Mouse (Mus musculus) 416B (cell line): ENCODE measurements around the gene Sema6c.
A peak's percentile ranks its signal among the peaks of the same experiment; 100 is the strongest.
"Not testable (repeated sequence)": the region's sequence is repeated elsewhere in the genome, so short reads cannot be mapped to it uniquely, and the experiment has no call there.

ENCODE experiments used
- DNase-seq: peaks from one replicate; pipeline ENCODE4 v3.0.0; 2011; ENCODE audit warnings: low read depth

Gene Sema6c

DNA sequence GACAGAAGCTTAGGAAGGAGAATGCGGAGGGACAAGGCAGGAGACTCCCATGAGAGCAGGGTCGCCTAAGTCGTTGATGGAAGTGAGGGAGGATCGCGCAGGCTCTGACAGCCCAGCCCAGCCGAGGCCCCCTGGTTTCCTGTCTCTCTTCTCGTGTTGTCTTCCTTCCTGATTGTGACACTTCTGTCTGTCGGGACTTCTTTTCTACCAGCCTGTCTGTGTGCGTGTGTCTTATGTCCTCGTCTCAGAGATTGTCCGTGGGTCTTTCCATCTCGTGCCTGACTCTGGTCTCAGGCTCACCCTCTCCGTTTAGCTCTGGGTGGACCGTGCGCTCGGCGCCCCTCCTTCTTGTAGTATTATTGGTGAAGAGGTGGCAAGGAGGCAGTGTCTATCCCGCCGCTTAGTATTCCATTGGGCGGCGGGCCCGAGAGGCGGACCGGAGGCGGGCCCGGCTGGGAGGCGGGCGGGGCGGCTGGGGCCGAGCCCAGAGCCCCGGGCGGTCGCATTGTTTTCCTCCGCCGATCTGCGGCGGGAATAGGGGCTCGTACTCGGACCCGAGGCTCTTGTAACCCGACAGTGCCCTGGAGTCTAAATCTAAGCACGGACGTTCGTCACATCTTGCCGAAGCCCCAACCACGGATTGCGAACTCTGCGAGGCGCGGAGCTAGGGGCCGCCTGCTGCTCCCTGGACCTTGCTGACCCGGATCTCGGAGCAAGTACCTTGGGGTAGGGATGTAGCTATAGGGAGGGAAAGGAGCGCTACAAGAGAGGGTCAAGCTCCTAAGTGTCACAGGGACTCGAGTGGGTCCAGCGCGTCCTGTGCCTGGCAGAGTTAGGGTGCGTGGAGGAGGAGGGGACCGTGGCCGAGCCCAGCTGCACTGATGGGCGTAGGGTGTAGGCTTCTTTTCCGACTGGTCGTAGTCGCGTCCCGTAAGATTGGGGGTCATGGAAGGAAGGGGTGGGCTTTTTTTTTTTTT lies at the start of gene Sema6c:
Gene Sema6c, plus strand, starts transcription at position 471 of the 977 bp plus-strand sequence.
- peak; percentile 85 for DNase-seq

DNA sequence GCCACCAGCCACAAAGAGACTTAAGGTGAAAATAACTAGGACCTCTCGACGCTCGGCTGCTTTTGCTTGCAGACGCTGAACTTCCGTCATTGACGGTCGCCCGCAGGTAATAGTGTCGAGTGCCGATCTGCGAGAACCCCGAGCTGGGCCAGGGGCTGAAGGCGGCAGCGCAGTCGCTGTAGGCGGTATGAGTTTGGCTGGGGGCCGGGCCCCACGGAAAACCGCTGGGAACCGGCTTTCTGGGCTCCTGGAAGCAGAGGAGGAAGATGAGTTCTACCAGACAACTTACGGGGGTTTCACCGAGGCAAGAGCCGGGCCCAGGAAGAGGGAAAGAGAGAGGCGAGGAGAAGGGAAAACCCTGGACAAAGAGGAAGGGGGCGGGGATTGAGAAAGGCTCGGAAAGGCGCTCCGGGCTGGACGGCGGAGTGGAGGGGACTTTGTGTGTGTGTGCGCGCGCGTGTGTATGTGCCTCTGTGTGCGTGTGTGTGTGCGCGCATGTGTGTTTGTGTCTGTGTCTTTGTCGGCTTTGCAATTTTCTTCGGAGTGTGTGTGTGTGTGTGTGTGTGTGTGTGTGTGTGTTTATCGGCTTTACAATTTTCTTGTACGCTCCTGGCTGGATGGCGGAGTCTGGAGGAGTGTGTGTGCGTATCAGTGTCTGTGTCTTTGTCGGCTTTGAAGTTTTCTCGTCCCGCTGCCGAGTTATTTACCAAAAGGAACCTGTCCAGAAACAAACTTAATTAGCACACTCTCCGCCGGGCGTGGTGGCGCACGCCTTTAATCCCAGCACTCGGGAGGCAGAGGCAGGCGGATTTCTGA lies 49.1 kb upstream of the Sema6c start, which contains the start of gene Vps72:
Gene Vps72, plus strand, starts transcription at position 112 of the 816 bp plus-strand sequence.
- peak; percentile 94 for DNase-seq

DNA sequence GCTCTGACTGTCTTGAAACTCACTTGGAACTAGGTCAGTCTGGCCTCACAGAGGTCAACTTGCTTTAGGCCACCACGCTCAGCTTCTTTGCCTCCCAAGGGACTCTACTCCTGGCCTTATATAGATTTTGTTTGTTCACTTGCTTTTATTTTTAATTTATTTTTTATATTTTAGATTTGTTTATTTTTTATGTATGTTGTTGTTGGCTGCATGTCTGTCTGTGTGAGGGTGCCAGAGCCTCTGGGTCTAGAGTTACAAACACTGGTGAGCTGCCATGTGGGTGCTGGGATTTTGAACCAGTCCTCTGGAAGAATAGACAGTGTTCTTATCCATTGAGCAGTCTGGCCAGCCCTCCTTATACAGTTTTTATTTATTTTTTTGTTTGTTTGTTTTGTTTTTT lies 47.5 kb upstream of the Sema6c start:
- DNase-seq, result no peak

DNA sequence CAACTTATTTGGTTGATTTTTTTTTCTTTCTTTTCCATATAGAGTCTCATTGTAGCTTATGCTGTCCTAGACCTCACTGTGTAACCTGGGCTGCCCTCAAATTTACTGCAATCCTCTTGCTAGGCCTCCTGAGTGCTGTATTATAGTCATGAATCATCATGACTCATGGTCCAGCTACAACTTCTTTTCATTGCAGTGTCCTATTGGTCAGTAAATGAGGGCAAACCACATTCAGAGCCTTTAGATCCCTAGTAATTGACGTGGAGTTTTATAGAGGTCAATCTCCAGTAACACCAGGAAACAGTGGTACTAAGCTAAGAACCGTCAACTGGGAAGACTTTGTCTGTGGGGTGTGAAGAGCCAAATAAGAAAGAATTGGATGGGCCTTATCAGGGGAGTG lies 42.5 kb upstream of the Sema6c start:
- peak; percentile 86 for DNase-seq

DNA sequence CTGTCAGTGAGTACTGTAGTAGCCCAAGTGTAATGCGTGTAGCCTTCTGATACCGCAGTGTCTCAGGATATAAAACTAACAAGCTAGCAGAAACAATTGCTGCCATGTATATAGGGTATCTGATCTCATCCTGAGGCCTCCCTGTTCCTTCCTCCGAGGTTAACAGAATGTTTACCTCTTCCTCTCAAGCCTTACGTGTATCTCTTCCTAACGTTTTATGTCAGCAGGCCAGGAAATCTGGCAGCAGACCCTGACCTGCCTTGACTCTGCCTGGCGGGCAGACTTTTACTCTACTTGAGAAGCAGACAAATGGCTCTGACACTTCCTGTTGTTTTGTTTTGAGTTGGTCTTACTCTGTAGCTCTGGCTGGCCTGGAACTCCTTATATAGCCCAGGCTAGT lies 38.7 kb upstream of the Sema6c start:
- peak; percentile 72 for DNase-seq

DNA sequence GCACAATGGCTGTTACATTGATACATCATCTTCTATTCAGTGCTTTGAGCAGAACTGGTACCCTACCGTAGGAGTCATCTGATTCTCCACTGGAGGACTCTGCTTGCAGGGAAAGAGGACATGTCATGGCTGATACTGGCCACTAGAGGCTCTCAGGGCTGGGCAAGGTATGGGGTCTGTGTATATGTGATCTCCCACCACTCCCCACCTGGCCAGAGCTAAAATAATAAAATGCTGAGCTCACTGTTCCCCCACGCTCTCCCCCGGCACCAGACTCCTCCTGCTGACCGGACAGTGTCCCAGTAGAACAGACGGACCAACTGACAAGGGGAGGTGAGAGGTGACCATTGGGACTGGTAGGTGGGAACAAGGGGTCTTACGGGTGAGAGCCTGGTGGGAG lies 36.0 kb upstream of the Sema6c start, which contains the start of gene Tmod4:
Gene Tmod4, plus strand, starts transcription at position 231 of the 400 bp plus-strand sequence.
- DNase-seq, result no peak

DNA sequence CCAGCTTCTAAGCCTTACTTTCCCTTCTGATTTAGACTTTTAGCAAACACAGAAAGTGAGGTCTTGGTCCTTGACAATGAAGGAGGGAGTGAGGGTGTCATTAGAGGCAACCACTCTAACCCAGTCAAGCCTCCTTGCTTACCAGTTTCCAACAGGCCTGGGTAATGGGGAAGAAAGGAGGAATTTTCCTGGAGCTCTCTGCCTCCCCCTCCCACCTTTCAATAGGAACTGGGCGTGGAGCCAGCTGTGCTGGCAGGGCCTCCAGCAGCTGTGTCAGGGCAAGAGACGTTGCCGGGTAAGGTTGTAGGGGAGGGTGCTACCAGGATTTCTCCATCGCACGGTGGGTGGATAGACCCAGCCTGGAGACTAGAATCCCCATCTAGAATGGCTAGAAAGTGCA lies 35.3 kb upstream of the Sema6c start:
- DNase-seq, result no peak

DNA sequence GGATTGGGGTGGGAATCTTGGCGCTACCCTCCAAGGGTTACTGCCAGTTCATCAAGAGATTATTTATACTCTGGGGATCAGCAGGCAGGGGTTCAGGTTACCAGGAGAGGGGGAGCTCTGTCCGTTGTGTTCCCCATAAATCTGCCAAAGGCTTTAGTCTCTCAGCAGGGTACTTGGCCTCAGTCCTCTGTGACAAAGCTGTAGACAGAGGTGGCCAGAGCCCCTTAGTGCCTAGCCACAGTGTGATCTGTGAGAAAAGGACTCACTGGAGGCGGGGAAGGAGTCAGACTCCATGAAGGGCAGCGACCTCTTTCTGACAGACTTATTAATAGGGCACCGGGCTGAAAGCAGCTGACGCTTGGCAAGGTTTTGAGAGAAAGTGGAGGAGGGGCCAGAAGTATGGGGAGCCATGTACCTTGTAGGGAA lies 31.0 kb upstream of the Sema6c start:
- no peak for DNase-seq

DNA sequence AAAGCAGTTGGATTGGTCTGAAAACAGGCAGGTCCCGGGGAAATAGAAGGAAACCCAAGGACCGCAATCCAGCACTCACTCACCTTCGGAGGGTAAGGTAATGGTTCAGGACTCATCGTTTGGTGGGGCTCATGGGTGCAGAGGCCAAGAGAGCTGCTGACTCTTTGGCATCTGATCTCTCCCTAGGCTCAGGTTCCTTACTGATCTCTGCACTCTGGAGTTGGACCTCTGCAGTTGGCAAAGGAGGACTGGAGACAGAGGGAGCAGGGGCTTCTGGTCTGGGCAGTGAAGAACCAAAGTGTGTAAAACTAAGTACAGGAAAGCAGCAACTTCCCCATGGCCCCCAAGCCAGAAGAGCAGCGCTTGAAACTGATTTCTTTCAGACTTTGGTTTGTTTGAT lies 30.2 kb upstream of the Sema6c start:
- no peak for DNase-seq

DNA sequence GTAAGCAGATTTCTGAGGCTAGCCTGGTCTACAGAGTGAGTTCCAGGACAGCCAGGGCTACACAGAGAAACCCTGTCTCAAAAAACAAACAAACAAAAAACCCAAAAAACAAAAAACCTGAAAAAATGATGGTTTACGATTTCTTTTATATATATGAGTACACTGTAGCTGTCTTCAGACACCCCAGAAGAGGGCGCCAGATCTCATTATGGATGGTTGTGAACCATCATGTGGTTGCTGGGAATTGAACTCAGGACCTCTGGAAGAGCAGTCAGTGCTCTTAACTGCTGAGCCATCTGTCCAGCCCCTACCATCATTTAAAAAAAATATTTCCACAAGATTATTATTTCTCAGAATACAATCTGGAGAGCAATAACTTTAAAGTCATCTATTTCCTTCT lies 27.9 kb upstream of the Sema6c start:
- DNase-seq, result not testable (repeated sequence)

DNA sequence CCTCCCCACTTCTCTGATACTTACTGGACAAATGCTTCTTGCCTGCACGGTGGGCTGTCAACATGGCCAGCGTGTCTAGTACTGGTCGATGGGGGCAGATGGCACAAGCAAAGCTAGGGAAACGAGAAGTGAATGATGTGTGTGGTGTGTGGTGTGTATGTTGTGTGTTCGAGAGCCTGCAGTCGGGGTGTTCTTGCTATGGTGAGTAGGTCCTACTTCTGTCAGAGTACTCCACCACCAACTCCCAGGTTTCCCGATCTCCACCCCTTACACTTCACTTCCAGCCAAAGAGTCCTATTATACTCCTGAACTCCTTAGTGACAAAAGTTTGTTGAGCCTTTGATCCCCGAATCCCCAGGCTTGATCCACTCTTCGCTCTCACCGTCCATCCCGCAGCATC lies 27.1 kb upstream of the Sema6c start:
- DNase-seq, result no peak

DNA sequence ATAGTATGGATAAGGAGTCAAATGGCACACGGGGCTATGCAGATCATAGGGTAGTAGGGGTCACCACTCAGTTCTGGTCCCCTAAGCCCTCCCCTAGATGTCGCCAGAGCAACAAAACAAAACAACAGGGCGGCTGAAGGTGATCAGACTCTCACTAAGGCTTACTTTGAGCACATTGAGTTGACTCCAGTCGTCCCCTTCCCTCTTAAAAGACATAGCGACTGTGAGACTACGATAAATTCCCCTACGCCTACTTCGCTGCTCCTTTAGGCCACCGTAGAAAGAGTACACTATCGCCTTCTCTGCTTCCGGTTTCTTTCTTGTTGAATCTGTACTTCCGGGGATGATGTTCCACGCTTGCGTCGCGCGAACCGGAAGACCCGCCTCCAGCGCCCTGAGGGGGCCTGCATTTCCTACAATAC lies 26.6 kb upstream of the Sema6c start, which contains the start of the genes Scnm1 and Lysmd1:
Gene Scnm1, minus strand, starts transcription at position 332 of the 422 bp plus-strand sequence.
Gene Lysmd1, plus strand, starts transcription at position 409 of the 422 bp plus-strand sequence.
- peak; percentile 97 for DNase-seq

DNA sequence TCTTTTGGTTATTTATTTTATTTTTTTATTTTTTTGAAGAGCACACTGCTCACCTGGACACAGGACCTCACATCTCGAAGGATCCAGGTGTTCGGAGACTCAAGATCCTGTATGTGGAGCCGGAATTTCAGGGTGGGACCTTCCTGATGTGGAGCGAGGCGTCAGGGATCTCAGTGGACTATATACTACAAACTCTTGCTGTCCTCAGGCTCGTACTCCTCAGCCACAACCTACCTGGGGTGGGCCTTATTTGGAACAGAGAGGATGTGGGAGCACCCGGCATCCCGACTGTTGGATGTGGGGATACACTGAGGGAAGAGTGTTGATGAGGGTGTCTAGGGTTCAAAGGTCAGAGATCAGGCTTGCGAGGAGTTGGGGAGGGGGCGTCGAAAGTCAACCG lies 26.1 kb upstream of the Sema6c start:
- DNase-seq, result not testable (repeated sequence)

DNA sequence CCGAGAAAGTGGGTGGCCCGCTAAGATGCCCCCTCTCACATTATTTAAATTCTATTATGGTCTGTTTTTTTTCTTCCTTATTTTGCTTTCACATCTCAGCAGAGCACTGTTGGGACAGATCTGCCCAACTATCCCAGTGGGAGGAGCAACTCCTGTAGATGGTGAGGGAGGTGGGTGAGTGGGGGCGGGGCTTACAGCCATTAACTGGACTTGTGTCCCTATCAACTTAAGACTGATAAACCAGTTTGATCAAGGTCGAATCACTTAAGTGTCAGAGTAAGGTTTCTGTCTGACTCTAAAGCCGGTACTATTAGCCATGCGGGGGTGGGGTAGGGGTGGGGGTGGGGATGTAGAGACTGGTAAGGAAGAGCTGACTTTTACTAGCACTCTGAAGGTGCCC lies 25.2 kb upstream of the Sema6c start:
- peak; percentile 81 for DNase-seq

DNA sequence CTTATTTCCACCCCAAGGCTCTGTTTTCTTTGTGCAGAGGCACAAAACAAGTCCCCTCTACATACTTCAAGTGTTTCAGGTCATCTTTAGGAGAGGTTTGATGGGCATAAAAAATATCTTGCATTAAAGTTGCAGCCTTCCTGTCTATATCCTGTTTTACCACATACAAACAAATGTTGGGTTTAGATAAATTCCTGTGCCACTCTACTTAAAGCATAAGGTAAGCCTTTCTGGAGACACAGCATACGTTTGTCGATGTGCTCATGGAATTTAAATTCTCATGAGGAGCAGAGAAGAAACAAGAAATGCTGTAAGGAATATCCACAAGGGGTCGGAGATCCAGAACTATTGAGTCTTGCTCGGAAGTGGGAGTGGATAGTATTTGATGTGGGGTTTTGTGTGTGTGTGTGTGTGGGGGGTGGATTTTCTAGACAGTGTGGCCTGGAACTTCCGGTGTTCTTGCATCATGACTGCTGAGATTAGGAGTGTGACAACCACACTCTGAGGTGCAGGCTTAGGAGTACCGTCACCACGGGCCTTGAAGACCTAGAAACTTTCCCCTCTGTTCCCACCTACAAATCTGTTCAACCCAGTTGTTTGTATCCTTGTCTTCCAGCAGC lies 24.7 kb upstream of the Sema6c start:
- DNase-seq, result peak; percentile 93

DNA sequence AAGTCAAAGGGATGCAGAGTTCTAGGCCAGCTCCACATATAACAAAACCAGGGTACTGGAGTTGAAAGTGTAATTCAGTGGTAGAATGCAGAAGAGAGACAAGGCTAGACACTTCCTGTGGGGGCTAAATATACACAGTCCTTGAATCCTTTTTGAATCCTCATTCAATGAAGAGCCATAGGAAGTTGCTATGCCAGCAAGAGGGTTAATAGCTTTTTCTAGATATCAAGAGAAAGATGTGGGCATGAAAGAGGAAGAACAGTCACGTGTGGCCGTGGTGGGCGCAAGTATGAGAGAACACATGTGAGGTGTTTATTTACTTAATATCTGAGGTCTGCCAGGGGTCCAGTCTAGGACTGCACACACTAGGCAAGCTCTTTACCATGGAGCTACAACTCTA lies 23.9 kb upstream of the Sema6c start:
- peak; percentile 43 for DNase-seq

DNA sequence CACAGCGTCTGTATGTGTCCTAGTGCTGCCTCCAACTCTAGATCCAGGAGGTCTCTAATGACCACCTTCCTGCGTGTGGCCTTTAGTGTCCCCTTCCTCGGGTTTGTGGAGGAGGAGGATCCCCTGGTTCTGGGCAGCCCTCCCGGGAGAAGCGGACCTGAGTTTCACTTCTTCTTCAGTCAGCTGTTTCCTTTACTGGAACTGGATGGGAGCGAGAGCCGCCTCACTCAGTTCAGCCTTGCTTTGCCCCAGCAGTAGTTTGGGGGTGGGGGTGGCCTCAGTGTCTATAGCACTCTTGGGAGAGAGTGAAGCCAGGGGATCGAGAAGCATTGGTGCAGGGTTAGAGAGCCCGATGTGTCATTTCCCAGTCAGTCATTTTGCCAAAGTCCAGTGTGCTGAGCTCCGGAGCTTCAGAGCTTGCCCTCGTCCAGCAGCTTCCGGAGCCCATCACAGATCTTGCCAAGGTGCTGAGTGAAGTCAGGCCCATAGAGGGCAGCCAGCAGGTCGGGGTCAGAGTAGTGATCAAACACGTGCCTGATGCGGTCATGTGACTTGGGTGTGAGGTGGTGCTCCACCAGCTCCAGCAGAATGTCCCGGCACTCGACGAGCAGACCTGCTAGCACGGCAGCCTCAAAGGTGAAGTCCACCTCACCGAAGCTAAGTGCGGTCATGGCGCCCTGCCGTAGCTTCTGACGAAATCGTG lies 20.5 kb upstream of the Sema6c start:
- DNase-seq, result no peak

DNA sequence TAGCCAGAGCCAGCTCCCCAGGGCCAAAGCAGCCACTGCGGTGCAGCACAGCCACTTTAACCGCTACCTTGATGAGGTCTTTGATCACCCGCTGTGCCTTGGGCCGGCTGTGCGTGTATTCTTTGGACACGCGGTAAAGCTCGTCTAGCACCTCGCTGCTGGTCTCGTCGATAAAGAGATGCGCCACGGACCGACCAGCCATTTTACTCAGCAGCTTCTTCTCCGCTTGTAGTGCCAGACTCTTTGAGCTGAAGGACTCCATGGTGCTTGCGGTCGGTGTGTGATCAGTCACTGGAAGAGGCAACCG lies 20.0 kb upstream of the Sema6c start:
- no peak for DNase-seq

DNA sequence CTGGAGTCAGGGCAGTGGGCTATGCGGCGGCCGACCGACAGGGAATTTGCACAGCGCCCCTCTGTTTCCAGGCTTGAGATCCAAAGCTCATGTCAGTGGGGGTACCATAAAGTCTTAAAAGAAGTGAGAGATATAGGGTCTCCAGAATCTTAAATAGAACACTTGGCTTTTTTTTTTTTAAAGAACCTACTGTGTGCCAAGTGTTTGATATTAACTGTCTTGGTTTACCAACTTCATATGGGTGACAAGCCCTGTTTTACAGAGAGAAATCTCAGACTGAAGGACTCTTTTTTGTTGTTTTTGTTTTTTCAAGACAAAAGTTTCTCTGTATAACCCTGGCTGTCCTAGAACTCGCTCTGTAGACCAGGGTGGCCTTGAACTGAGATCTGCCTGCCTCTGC lies 19.5 kb upstream of the Sema6c start:
- no peak for DNase-seq

DNA sequence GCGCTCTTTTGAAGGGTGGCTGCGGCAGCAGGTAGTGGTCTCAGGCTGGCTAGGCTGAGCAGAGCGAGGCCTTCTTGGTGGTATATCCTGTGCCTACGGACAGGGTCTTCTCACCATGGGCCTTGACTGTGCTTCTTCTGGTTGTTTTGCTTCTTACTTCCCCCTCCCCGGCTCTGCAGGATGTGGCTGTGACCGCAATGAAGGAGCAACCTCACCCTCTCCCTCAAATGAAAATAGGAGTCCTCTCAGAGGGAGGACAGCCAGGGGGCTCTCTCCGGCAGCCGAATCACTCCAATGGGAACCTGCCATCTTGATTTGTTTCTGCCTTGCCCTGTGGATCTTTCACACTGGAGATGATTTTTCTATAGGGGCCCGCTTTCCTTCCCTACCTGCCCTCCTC lies 18.8 kb upstream of the Sema6c start:
- peak; percentile 88 for DNase-seq

DNA sequence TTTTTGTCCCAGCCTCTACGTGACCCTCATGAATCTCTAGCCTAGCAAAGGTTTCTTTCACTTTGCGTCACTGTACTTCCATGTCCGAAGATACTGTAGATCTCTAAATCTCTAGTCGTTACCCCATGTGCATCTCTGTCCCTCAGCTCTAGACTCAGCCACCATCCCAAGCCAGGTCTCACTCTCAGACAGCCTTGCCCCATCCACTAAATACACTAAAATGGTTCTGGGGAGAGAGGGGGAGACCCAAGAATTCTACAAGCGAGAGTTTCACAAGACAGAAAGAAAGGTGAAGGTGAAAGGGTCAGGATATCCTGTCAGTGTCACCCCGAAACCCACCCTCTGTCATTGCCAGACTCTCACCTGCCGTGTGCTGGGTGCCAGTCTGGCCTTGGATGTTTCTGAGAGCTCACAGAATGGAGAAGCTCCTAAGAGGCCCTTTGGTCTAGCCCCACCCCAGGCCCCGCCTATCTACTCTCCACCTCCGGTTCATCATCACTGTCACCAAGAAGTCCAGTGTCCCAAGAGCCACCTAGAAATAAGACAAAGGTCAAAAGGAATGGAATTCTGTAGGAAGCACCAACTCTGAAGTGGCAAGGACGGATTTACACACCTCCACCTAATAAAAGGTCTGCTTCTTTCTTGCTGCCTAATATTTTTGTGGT lies 18.2 kb upstream of the Sema6c start, which contains the start of gene Tnfaip8l2:
Gene Tnfaip8l2, minus strand, starts transcription at position 409 of the 665 bp plus-strand sequence.
- DNase-seq, result peak; percentile 85
